Mouse (Mus musculus) cerebellum, adult 9-11 months (tissue): ENCODE data around the gene LTO1.

ENCODE experiments used
- DNase-seq: peaks from one replicate; pipeline ENCODE4 v3.0.0; 2022

The LTO1 gene

DNA sequence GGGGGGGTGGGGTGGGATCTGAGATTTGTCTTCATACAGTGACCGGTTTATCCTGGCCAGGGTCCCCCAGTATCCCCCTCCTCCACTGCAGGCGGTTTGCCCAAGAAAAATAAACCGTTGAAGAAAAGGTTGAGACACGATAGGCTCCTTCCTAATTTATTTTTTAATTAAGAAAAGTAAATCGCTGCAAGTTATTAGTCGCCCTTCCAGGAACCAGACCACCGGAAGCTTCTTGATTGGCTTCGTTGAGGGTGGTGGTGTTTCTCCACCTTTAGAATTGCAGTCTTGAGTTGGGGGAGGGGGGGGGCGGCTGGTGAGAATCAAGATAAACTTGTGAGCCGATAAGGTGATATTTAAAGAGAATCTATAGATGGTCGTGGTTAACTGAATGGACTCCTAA is 25.7 kb downstream of the LTO1 start:
- DNase-seq: no peak

GRCm38 (mm10) chr7:144941242-144941831 is 26.4 kb downstream of the LTO1 start:
- no peak for DNase-seq

DNA sequence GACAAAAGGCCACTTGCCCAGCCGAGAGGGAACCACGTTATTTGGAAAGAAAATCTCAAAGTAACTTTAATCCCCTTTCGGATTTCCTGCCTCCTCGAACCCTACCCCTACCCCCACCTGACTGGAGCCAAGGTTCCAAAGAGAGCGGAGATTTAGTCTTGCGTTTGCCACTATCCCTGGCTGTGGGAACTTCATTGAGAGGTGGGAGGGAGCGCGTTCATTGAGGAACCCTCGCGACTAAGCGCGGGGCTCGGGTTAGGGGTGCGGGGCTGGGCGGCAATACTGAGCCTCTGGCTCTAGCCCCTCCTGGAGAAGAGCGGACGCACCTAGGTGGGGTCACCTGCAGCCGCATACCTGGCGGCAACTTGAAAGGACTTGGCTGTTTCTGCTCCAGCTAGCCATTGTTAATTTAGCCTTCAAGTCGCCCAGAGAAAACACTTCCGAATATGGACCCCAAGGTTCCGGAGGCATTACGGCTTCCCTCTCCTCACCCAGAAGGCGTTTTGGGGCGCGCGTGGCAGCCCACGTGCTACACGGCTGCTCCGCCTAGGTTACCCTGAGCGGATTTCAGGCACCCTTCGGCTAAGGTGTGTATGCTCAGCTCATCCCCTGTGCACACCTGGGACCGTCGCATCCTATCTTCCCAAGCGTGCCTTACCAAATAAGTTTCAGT is 27.3 kb downstream of the LTO1 start:
- DNase-seq: no peak

- DNase-seq: no peak
Observed at GRCm38 (mm10) chr7:144942744-144943135, 27.8 kb downstream of the LTO1 start.

- DNase-seq: no peak
Observed at GRCm38 (mm10) chr7:144943254-144943653, 28.4 kb downstream of the LTO1 start.

GRCm38 (mm10) chr7:144958509-144959395 is 43.9 kb downstream of the LTO1 start:
- DNase-seq: no peak

GRCm38 (mm10) chr7:144963911-144964310 is 49.0 kb downstream of the LTO1 start:
- no peak for DNase-seq

DNA sequence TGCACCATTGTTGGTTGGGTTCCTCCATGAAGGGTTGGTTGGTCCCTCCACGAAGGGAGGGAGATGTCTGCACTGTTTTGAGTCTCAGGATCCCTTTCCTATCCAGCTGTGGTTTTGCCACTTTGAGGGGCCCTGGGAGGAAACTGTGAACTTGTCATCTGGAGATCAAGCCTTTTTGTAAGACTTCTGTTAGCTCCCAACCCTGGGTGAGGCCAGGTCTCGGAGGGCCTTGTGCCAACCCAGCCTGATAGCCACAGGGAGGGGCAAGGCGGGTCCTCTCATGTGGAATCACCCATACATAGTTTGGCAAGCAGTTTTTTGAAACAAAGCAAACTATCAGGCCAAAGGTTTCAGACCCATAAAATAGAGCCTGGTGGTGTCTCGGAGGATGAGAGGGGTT is 49.4 kb downstream of the LTO1 start:
- no peak for DNase-seq

- no peak for DNase-seq
Observed at GRCm38 (mm10) chr7:144965893-144966292, 51.0 kb downstream of the LTO1 start.

DNA sequence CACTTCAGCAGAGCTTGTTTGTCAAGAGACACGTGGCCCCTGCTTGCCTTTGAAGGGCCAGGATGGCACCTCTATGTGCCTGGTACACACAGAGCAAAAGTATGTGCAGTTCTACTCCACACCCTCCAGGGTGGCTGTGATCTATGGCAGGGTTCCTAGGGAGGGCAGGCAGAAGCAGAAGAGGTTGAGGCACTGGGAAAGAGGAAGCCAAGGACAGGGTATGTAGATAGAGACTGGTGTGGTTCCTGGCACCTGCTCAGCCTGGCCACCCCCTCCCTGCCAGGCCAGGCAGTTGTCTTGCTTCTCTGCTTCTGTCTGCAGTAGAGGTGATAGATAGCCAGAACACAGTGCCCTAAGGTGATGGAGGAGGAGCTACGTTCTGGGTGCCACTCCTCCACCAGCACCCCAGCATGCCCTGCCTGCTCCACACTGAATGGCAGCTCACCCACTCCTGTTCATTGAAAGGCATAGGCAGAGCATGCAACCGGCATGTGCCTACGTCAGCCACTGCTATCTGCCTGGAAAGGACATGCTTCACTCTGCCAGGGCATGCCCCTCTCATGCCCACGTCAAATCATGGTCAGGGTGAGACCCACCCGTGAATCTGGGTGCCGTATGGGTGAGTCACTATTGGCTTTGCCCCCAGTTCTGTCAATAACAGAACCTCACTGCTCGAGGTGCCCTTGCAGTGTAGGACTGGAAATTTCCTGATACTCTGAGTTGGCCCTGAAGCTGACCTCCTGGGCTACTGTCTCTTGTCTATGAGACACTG is 56.3 kb downstream of the LTO1 start:
- DNase-seq: no peak

GRCm38 (mm10) chr7:144971769-144972168 is 56.9 kb downstream of the LTO1 start:
- no peak for DNase-seq

DNA sequence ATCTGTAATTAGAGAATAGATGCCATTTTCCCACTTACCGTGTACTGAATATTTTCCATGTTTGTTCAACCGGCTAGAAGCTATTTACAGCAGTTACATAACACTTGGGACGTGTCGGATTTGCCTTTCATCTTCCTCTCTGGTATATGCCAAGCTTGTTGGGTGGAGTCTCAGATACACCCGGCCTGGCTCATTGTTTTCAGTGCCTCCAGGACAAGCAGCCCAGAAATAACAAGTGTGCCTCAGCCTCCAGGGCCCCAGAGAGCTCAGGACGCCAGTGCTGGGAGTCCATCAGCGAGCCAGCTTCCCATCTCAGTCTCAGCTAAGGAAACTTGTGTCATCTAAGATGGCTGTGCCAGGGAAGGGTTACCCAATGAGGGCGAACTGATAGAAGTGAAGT is 58.6 kb downstream of the LTO1 start:
- no peak for DNase-seq

GRCm38 (mm10) chr7:144977121-144977520 is 62.2 kb downstream of the LTO1 start:
- no peak for DNase-seq

GRCm38 (mm10) chr7:144979814-144980213 is 64.9 kb downstream of the LTO1 start:
- DNase-seq: no peak
